Mouse (Mus musculus): ENCODE measurements around the gene Rab26. TPM values are rescaled to one million over a fixed set of nuclear protein-coding genes. Genes with fewer than 3 reads are reported as not detected.

Rab26 gene
- polyA plus RNA-seq, 1 experiment from 2014 or later: 6.6 TPM

GRCm38 (mm10) chr17:24544613-24545012, 10.6 kb upstream of the Rab26 start:
- Histone ChIP-seq H3K9ac (replicated peaks) (no peak overlapping the region), H3K27me3 (no peaks in the 10 kb centered on the region), H3K4me3 (no peak overlapping the region), H3K4me1 (peaks cover 9% of the 10 kb centered on the region), H3K27ac (replicated peaks) (no peak overlapping the region), H3K4me2 (replicated peaks) (peak overlapping the region; percentile 8; the same call in 1 of the 2 replicates), H3K9me3 (no peaks in the 10 kb centered on the region), H3K36me3 (no peaks in the 10 kb centered on the region)
- 22% methylated on average over 12 of the region's 12 CpGs for WGBS
- peak; percentile 14; the same call in 1 of the 2 replicates for ATAC-seq (replicated peaks)

DNA sequence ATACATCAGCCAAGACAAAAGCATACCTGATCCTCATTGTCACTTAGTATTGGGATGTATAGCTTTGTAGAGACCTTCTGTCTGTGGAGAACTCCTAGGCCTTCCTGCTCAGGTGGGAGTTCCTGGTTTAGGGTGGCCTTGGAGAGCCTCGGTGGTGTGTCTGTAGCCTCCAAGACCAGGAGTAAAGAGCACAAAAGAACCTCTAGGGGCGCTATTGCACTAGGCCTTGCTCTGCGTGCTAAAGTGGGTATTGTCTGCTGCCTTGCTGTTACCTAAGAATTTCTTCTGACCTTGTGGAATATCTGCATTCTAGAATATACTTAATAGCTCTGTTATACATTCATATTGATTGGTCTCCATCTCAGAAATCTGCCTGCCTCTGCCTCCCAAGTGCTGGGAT, 6.4 kb upstream of the Rab26 start:
- 8% methylated on average over 3 of the region's 3 CpGs for WGBS
- no peak for ATAC-seq (replicated peaks)
- H3K27me3 ChIP-seq: no peaks in the 10 kb centered on the region
- no peak overlapping the region for H3K9ac ChIP-seq (replicated peaks)
- no peak overlapping the region for H3K4me3 ChIP-seq
- no peaks in the 10 kb centered on the region for H3K9me3 ChIP-seq
- no peak overlapping the region for H3K27ac ChIP-seq (replicated peaks)
- H3K4me1 ChIP-seq: peaks cover 12% of the 10 kb centered on the region
- no peaks in the 10 kb centered on the region for H3K36me3 ChIP-seq
- no peak overlapping the region for H3K4me2 ChIP-seq (replicated peaks)

GRCm38 (mm10) chr17:24538950-24539349, 4.9 kb upstream of the Rab26 start:
- H3K27me3 ChIP-seq: no peaks in the 10 kb centered on the region
- H3K36me3 ChIP-seq: no peaks in the 10 kb centered on the region
- H3K9me3 ChIP-seq: no peaks in the 10 kb centered on the region
- WGBS: 71% methylated on average over 8 of the region's 8 CpGs
- ATAC-seq (replicated peaks): no peak
- H3K4me2 ChIP-seq (replicated peaks): no peak overlapping the region
- H3K9ac ChIP-seq (replicated peaks): no peak overlapping the region
- peaks cover 12% of the 10 kb centered on the region for H3K4me1 ChIP-seq
- H3K4me3 ChIP-seq: no peak overlapping the region
- no peak overlapping the region for H3K27ac ChIP-seq (replicated peaks)

GRCm38 (mm10) chr17:24537536-24537935, 3.5 kb upstream of the Rab26 start:
- Histone ChIP-seq H3K36me3 (no peaks in the 10 kb centered on the region), H3K27ac (replicated peaks) (peak overlapping the region; percentile 74), H3K4me2 (replicated peaks) (no peak overlapping the region), H3K4me1 (peaks cover 24% of the 10 kb centered on the region), H3K4me3 (no peak overlapping the region), H3K27me3 (no peaks in the 10 kb centered on the region), H3K9ac (replicated peaks) (no peak overlapping the region), H3K9me3 (no peaks in the 10 kb centered on the region)
- no peak; the same call in 1 of the 2 replicates for ATAC-seq (replicated peaks)
- 25% methylated on average over 3 of the region's 3 CpGs for WGBS

DNA sequence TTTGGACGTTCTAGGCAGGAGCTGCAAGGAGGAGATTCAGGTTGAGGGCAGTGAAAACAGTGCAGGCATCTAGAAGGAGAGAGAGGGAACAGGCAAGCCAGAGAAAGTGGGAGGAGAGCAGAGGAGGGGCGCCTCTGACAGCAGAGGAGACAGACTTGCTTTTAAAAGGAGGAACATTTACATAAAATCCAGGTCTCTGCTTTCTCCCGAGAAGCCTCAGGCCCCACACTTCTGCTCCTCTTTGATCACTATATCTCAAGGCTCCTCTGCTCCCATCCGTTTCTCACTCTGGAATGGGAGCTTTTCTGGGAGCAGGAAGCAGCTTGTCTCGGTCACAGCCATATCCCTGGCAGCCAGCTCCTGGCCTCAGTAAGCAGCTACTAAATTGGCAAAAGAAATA, 1.3 kb upstream of the Rab26 start:
- Histone ChIP-seq H3K4me1 (peaks cover 38% of the 10 kb centered on the region), H3K9me3 (no peaks in the 10 kb centered on the region), H3K27me3 (no peaks in the 10 kb centered on the region), H3K4me3 (no peak overlapping the region), H3K9ac (replicated peaks) (no peak overlapping the region), H3K36me3 (no peaks in the 10 kb centered on the region), H3K4me2 (replicated peaks) (no peak overlapping the region), H3K27ac (replicated peaks) (no peak overlapping the region)
- no peak for ATAC-seq (replicated peaks)
- WGBS: 62% methylated on average over 5 of the region's 5 CpGs

GRCm38 (mm10) chr17:24533099-24533992, 664 bp downstream of the Rab26 start:
- Histone ChIP-seq H3K9ac (replicated peaks) (peak overlapping the region; percentile 39), H3K4me3 (peak overlapping the region; percentile 37), H3K27ac (replicated peaks) (no peak overlapping the region; the same call in 1 of the 2 replicates), H3K36me3 (no peaks in the 10 kb centered on the region), H3K4me1 (peaks cover 55% of the 10 kb centered on the region), H3K27me3 (no peaks in the 10 kb centered on the region), H3K9me3 (no peaks in the 10 kb centered on the region), H3K4me2 (replicated peaks) (peak overlapping the region; percentile 53)
- WGBS: 4% methylated on average over 53 of the region's 53 CpGs
- ATAC-seq (replicated peaks): peak; percentile 36

GRCm38 (mm10) chr17:24532045-24532444, 2.0 kb downstream of the Rab26 start:
- peaks cover 46% of the 10 kb centered on the region for H3K4me1 ChIP-seq
- H3K36me3 ChIP-seq: no peaks in the 10 kb centered on the region
- no peak overlapping the region for H3K4me3 ChIP-seq
- no peak overlapping the region for H3K9ac ChIP-seq (replicated peaks)
- no peaks in the 10 kb centered on the region for H3K9me3 ChIP-seq
- no peak overlapping the region for H3K4me2 ChIP-seq (replicated peaks)
- no peak for ATAC-seq (replicated peaks)
- no peaks in the 10 kb centered on the region for H3K27me3 ChIP-seq
- WGBS: 71% methylated on average over 7 of the region's 7 CpGs
- H3K27ac ChIP-seq (replicated peaks): no peak overlapping the region

- no peak overlapping the region for H3K4me3 ChIP-seq
- H3K27ac ChIP-seq (replicated peaks): no peak overlapping the region
- ATAC-seq (replicated peaks): no peak
- H3K9me3 ChIP-seq: no peaks in the 10 kb centered on the region
- H3K27me3 ChIP-seq: no peaks in the 10 kb centered on the region
- no peak overlapping the region for H3K4me2 ChIP-seq (replicated peaks)
- no peaks in the 10 kb centered on the region for H3K36me3 ChIP-seq
- WGBS: 73% methylated on average over 3 of the region's 3 CpGs
- peaks cover 55% of the 10 kb centered on the region for H3K4me1 ChIP-seq
- H3K9ac ChIP-seq (replicated peaks): no peak overlapping the region
Measured at GRCm38 (mm10) chr17:24531064-24531463, 2.9 kb downstream of the Rab26 start.

DNA sequence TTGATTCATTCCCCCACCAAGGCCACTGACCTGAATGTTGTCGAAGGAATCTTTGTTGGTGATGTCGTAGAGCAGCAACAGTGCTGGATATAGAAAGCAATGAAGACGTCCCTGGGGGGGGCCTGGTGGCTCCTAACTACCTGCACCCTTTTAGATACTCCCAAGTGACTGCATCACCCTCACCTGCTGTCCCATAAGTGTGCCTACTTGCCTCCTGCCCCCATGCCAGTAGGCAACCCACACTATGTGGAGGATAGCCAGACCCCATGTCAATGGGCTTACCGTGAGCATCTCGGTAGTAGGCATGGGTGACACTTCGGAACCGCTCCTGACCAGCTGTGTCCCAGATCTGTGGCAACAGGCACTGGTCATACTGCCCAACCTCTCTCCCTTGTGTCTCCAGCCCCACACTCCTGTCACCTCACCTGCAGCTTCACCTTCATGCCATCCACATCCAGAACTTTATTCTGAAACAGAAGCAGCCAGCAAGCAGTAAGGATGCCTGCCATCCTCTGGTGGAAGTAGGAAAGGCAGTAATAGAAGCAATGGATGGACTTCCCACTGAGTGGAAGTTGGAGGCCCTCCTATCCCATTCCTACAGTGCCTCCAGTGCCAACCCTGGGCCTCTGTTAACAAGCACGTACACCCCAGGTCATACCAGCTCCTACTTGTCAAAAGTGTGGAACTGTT, 3.5 kb downstream of the Rab26 start:
- H3K36me3 ChIP-seq: no peaks in the 10 kb centered on the region
- H3K4me1 ChIP-seq: peaks cover 61% of the 10 kb centered on the region
- peak overlapping the region; percentile 59 for H3K9ac ChIP-seq (replicated peaks)
- H3K4me3 ChIP-seq: peak overlapping the region; percentile 93; the same call in 1 of the 2 replicates
- WGBS: 31% methylated on average over 8 of the region's 8 CpGs
- no peak for ATAC-seq (replicated peaks)
- H3K27me3 ChIP-seq: no peaks in the 10 kb centered on the region
- H3K9me3 ChIP-seq: no peaks in the 10 kb centered on the region
- peak overlapping the region; percentile 71 for H3K4me2 ChIP-seq (replicated peaks)
- no peak overlapping the region for H3K27ac ChIP-seq (replicated peaks)

GRCm38 (mm10) chr17:24529883-24530282, 4.1 kb downstream of the Rab26 start:
- WGBS: 30% methylated on average over 5 of the region's 5 CpGs
- H3K9ac ChIP-seq (replicated peaks): peak overlapping the region; percentile 59
- no peak overlapping the region for H3K27ac ChIP-seq (replicated peaks)
- H3K27me3 ChIP-seq: no peaks in the 10 kb centered on the region
- H3K36me3 ChIP-seq: no peaks in the 10 kb centered on the region
- no peak for ATAC-seq (replicated peaks)
- peaks cover 66% of the 10 kb centered on the region for H3K4me1 ChIP-seq
- peak overlapping the region; percentile 93 for H3K4me3 ChIP-seq
- no peaks in the 10 kb centered on the region for H3K9me3 ChIP-seq
- H3K4me2 ChIP-seq (replicated peaks): peak overlapping the region; percentile 71

GRCm38 (mm10) chr17:24529007-24529451, 5.0 kb downstream of the Rab26 start:
- H3K27ac ChIP-seq (replicated peaks): peak overlapping the region; percentile 83; the same call in 1 of the 2 replicates
- peak overlapping the region; percentile 71 for H3K4me2 ChIP-seq (replicated peaks)
- peaks cover 67% of the 10 kb centered on the region for H3K4me1 ChIP-seq
- no peaks in the 10 kb centered on the region for H3K27me3 ChIP-seq
- peak overlapping the region; percentile 93 for H3K4me3 ChIP-seq
- ATAC-seq (replicated peaks): no peak
- peak overlapping the region; percentile 59 for H3K9ac ChIP-seq (replicated peaks)
- no peaks in the 10 kb centered on the region for H3K36me3 ChIP-seq
- no peaks in the 10 kb centered on the region for H3K9me3 ChIP-seq
- 2% methylated on average over 4 of the region's 4 CpGs for WGBS

- peak overlapping the region; percentile 83 for H3K27ac ChIP-seq (replicated peaks)
- H3K4me1 ChIP-seq: peaks cover 64% of the 10 kb centered on the region
- peak overlapping the region; percentile 59 for H3K9ac ChIP-seq (replicated peaks)
- H3K9me3 ChIP-seq: no peaks in the 10 kb centered on the region
- under 1% methylated on average over 8 of the region's 8 CpGs for WGBS
- peak overlapping the region; percentile 93 for H3K4me3 ChIP-seq
- ATAC-seq (replicated peaks): no peak
- H3K27me3 ChIP-seq: no peaks in the 10 kb centered on the region
- H3K4me2 ChIP-seq (replicated peaks): peak overlapping the region; percentile 71
- no peaks in the 10 kb centered on the region for H3K36me3 ChIP-seq
Measured at GRCm38 (mm10) chr17:24528560-24528918, 5.5 kb downstream of the Rab26 start.

All from forebrain, embryonic 15.5 days (tissue).